Mouse (Mus musculus): ENCODE data around the gene Cpped1. TPM values are rescaled to one million over a fixed set of nuclear protein-coding genes. Genes with fewer than 3 reads are reported as not detected.

The Cpped1 gene
- polyA plus RNA-seq, 1 experiment, result 23.8 TPM

DNA sequence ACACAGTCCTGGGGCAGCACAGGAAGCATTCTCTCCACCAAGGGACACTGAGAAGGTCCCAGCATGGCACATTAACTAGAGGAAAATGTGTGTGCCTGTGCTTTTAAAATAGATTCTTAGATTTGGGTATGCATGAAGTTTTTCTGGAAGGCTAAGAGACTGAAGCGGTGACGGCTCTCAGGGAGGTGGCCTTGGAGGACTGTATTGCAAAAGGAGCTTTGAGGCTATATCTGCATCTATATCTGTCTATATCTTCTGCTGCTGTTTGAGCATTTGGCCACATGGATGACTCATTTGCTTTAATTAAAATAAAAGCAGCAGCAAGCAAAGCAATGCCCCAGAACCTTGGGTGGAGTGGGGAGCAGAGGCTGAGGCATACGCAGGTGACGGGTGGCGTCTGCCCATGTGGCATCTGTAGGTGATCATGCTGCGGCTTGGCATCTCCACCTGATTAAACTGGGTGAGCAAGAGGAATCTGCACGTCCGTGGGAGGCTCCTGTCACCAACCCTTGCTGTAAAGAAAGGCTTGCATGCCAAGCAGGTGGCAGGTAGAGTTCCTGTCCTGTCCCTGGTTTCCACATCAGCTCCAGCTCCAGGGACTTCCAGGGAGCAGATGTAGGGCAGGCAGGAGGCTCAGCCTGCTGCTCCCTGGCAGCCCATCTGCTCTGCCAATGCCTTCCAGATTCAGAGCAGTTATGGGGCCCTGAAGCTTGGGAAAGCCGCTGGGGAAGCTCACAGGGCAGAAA, 130.4 kb downstream of the Cpped1 start:
- WGBS, result 75% methylated on average over 9 of the region's 9 CpGs
- DNase-seq (ENCODE audit: low read depth, low spot score), result no peak

DNA sequence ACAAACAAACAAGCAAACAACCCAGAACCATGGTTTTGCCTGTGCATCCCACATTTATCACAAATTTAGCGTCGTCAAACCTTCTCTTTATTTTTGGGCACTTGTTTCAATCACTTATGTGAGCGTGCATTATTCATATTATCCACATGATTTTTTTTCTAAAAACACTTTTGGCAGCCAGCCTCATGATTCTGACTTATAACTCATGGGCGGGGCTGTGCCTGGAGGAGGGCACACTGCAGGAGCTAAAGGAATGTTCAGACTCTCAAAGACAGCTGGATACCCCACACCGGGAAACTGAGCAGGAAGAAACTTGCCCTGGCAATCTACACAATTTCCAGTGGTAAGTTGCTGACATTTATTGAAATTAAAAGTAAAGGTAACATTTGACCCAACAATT, 131.1 kb downstream of the Cpped1 start:
- 60% methylated on average over 5 of the region's 5 CpGs for WGBS

GRCm38 (mm10) chr16:11776528-11776927, 132.7 kb downstream of the Cpped1 start:
- 59% methylated on average over 3 of the region's 3 CpGs for WGBS

More for the DNA sequence above, 131.1 kb downstream of the Cpped1 start:
- no peak for DNase-seq (ENCODE audit: low read depth, low spot score)

GRCm38 (mm10) chr16:11774321-11774720, 134.9 kb downstream of the Cpped1 start:
- WGBS, result 87% methylated on average over 1 of the region's 1 CpGs
- no peak for DNase-seq (ENCODE audit: low read depth, low spot score)

More at GRCm38 (mm10) chr16:11776528-11776927, 132.7 kb downstream of the Cpped1 start:
- no peak for DNase-seq (ENCODE audit: low read depth, low spot score)

GRCm38 (mm10) chr16:11772318-11772717, 136.9 kb downstream of the Cpped1 start:
- WGBS, result 62% methylated on average over 2 of the region's 2 CpGs
- DNase-seq (ENCODE audit: low read depth, low spot score), result no peak

GRCm38 (mm10) chr16:11757951-11758350, 151.3 kb downstream of the Cpped1 start:
- 71% methylated on average over 7 of the region's 7 CpGs for WGBS
- DNase-seq (ENCODE audit: low read depth, low spot score), result no peak

DNA sequence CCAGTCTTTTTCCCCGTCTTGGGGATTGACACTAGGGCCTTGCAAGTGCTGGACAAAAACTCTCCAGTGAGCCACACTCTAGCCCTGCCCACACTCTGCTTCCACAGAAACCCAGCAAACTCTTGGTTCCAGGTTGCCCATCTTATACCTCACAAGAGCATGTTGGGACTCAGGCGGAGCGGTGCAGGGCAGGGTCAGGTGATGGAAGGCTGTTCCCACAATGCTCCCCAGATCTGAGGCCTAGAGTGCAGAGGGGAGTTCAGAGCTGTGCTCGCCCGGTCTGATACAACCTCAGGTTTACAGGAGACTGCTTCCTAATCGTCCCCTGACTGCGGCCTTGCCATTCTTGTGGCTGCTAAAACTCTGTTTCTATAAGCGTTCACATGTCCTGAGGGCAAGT, 151.8 kb downstream of the Cpped1 start:
- WGBS, result 94% methylated on average over 8 of the region's 8 CpGs

GRCm38 (mm10) chr16:11756598-11757245, 152.5 kb downstream of the Cpped1 start:
- no peak for DNase-seq (ENCODE audit: low read depth, low spot score)
- 67% methylated on average over 1 of the region's 1 CpGs for WGBS

More for the DNA sequence above, 151.8 kb downstream of the Cpped1 start:
- DNase-seq (ENCODE audit: low read depth, low spot score), result no peak

DNA sequence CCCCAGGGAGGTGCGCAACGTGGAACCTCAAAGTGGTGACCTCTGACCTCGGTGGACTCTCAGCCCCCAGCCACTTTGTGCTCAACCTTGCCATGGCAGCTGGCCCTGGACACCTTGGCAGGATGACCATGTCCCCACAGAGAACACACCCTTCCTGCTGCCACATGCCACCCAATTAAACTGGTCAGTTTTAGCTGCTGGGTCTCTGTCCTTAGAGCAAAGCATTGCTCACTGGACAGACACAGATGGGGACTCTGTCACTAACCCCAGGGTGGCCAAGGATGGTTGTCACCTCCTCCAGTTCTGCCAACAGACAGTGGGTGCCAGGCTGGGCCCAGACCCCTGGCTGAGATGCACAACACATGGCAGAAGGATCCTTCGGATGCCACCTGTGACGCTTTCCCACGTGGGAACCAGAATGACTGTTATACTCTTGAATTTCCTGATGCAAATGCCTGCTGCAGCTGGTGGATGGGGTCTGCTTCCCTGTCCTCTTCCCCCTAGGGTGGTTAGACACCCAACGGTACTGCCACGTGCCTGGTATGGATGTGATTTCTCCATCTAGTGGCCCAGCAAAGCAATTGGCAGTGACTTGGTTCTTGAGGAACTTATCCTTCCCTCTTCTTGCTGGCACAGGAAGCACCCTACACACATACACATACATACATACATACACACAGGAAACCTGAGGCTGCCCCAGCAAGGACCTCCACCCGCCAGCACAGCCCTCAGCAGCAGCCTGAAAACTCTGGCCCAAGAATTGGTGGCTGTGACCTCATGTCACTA, 153.8 kb downstream of the Cpped1 start:
- 90% methylated on average over 9 of the region's 9 CpGs for WGBS
- DNase-seq (ENCODE audit: low read depth, low spot score), result no peak

DNA sequence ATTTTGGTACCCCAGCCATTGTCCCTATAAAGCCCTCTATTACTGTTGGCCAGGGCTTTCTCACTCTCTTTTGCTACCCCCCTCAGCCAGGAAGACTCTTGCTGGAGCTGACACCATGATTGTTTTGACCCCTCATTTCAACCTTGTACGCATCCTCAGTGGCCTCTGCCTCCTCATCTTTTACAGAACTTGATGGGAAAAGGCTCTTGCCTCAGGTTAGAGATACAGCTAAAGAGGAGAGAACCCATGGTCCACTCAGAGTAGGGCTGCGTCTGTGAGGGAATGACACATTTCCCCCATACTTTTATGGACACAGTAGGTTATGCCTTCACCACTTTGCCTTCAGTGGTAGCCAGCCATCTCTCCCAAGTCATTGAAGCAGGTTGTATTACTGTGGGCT, 155.1 kb downstream of the Cpped1 start:
- 94% methylated on average over 2 of the region's 2 CpGs for WGBS
- DNase-seq (ENCODE audit: low read depth, low spot score), result no peak

Other genes with a start within 250 kb of the Cpped1 start
- 0.26 TPM in 1 of 2 replicates, not detected in the other for gene Shisa9, start 74.7 kb upstream of the Cpped1 start, polyA plus RNA-seq (2012; rRNA removed)

Measured in large intestine, adult 2 months (tissue).